Mouse (Mus musculus) embryo, embryonic 10.5 days (tissue): ENCODE measurements around the gene Pdlim7.
A peak's percentile ranks its signal among the peaks of the same experiment; 100 is the strongest.

Source experiments
- DNase-seq: peaks from one replicate; pipeline ENCODE4 v3.0.0-alpha.2; 2015; ENCODE audit warnings: low spot score

Gene Pdlim7

DNA sequence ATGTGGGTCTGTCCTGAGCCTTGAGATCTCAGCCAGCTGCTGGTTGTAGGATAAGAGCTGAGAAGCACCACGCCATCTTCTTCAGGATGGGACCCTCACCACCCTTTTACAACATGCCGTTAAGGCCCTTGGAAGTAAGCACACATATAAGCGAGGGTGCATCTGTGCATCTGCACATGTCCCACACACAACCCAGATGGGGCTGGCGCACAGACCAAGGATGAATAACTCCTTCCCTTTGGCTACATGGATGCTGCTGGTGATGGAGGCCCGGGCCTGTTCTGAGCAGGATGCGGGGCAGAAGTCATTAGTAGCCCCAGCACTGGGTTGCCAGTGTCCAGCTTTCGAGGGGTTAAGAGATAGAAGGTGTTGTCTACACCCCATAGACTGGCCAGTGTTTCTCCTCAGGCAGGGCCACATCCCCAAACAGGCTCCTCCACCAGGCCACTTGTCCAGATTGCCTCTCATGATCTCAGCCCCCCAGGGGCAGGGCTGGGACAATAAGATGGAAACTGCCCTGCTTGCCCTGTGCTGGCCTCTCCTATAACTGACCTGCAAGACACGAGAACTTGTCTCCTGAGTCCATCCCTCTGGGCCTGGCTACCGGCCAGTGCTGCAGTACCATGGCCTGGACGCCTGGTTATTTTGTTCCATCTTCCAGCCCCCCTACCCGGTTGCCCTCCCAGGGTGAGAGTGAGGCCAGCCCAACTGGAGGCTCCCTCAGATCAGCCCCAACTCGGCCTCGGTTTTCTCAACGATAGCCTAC, 27.3 kb downstream of the Pdlim7 start:
- DNase-seq = no peak

DNA sequence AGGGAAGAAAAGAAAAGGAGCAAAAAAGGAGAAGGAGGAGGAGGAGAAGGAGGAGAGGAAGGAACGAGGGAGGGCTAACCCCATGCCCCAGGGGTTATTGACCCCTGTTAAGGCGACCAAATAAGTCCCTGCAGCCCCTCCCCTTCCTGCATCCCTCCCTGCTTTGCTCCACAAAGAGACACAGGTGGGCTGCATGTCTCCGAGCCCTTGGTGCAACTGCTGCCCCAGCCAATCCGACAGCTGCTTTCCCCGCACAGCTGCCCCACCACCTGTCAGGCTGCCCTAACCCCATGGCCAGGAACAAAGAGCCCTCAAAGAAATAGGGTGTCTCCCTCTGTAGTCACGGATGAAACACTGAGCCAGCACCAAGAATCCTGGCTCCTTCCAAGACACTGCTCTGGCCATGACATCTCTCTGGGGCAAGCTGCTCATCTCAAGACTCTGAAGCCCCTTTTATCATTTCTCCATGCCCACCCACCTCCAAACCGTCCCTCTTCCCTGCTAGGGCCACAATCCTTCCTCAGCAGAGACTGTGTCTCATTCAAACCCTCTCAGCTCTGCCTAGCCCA, 28.9 kb downstream of the Pdlim7 start:
- DNase-seq = no peak

DNA sequence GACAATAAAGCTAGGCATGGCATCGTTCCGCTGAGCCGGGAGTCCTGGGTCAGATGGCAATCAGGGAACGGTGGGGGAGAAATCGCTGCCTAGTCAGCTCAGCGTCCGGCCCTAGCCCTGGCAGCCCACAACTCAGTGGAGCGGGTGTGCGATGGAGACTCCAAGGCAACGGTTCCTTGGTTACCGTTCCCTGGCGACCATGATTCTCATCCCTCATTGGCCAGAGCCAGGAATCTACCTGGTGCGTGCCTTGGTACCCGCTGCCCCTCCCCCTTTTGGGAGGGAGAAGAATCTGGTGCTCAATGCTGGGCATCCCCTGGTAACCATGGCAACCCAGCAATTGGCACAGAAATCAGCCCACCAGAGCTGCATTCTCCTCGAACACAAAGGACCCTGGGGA, 29.9 kb downstream of the Pdlim7 start:
- peak; percentile 76 for DNase-seq

DNA sequence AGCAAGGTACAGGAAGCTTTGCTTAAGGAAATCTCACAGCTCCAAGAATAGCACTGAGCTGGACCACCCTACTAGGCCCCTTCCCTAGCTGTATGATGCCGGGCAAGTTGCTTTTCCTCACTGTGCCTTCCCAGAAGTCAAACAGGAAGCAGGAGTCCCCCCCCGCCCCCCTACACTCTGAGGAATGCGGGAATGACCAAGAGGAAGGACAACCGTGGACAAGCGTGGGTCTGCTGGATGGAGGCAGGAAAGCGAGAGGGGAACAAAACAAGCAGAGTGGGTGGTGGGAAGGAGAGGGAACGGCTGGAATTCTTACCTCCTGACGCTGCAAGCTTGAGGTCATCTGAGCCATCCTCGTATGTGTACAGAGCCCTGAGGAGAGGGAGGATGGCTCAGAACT, 30.4 kb downstream of the Pdlim7 start:
- DNase-seq = no peak

DNA sequence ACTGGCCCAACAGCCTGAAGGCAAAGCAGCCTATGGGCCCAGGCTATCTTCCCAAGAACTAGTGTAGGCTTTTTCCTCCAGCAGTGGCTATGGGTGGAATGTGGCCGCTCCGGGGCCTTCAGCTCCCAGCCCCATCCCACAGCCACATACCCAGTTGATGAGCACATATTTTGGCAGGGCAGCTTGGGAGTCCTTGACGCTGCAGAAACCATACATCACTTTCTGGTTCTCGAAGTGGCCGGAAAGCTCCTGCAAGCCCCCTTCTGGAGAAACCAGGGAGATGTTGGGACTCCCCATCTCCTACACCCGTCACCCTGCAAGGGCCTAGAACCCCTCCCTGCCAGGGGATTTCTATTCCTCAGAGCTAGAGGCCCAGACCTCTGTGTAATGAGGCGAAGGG, 30.9 kb downstream of the Pdlim7 start:
- no peak for DNase-seq

DNA sequence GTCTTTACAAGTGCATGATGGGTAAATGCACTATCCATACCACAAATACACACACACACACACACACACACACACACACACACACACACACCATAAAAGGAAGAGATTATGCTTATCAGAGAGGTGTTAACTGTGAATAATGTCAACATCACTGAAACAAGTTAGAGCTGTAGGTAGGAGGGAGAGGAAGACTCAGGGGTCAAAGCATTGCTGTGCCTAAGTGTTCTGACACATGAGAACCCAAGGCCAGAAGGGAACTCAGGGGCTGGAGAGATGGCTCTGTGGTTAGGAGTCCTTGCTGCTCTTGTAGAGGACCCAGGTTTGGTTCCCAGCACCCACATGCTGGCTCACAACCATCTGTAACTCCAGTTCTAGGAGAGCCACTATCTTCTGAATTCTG, 33.5 kb downstream of the Pdlim7 start:
- DNase-seq = no peak

DNA sequence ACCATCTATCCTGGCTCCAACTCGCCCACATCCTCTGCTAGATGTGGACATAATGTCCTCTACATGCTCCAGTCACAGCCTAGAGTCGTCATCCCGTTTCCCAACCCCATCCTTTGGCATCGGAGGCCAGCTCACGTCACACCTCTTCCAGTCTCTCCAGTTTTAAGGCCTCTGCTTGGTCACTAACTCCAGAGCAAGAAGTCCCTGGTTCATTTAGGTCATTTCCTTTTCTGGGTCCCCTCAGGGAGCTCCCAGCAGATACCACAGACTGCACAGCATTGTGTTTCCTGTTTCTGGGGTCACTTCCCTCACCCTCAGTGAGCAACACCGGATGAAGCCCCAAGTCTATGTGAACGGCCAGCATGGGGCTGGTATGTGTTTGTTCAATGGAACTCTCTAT, 34.5 kb downstream of the Pdlim7 start:
- DNase-seq = no peak

DNA sequence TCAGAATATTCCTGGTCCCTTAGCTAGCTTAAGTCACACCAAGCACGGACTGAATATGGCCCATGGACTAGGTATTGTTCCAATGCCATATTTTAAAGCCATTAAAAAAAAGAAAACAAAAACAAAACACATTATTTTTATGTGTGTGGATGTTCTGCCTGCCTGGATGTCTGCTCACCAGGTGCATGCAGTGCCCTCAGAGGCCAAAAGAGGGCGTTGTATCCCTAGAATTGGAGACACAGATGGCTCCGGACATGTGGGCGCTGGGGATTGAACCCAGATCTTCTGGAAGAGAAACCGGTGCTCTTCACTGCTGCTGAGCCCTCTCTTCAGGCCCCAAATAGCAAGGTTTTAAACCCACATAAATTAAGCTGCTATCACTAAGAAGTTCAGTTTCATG, 35.4 kb downstream of the Pdlim7 start:
- DNase-seq = peak; percentile 61

DNA sequence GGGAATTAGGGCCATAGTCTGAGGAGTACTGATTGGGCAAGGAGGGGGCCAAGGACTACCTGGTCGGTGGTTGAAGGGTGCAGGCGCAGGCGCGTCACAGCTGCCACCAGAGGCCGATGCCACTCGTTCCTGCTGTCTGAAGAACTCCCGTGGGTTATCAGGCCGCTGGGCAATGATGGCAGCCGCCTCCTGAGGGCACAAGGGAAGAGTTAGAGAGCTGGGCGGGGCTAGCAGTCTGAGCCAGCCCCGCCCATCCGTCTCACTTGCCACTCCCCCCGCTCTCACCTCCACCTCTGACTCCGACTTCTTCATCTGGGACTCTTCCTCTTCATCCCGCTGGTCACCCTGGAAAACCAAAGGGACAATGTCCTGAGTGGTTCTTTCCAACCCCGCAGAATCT, 36.0 kb downstream of the Pdlim7 start:
- no peak for DNase-seq

DNA sequence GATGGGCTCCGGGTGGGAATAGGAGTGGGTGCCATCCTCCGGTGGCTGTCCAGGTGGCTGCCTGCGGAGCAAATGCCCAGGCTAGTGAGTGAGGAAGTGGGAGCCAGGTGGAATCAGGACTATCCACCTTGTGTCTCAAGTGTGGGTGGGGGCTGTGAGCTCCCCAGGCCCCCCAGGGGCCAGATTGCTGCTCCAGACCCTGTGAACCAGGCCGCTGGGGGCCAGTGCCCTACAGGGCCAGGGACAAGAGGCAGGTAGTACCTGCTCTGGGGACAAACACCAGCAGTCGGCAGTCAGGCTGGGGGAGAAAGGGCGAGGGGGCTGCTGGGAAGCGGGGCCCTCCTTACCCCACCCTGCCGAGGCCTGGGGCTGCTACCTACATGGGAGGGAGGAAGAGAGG, 37.2 kb downstream of the Pdlim7 start:
- no peak for DNase-seq

DNA sequence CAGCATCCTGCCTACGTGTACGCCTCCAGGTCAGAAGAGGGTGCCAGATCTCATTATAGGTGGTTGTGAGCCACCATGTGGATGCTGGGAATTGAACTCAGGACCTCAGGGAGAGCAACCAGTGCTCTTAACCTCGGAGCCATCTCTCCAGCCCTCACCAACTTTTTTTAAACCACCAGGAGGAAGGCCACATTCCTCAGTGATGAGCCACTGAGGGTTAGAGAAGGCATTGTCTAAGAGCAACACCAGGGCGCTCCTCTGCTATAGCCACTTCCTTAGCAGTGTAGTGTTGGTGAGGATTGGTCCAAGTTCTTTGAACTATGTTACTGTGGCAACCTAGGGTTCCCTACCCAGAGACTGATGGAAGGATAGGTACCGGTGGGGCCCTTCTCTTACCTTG, 37.7 kb downstream of the Pdlim7 start:
- no peak for DNase-seq

DNA sequence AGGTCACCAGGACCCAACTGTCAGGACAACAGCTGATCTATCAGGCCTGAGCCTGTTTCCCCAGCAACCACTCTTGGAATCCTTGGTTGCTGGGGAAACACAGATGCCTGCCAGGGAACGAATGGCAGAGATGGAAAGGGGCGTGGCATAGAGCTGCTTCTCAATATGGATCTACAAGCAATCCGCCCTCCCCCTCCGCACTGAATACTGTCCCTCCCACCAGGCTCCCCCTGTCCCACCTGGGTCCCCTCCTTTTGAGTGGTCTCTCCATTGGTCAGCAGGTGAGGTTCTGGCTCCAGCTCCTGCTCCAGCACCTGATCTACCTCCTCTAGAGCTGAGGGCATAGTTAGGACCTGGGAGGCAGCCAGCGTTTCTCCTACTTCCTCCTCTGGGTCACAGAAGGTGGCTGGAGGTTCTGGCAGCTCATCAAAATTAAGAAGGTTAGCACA, 38.8 kb downstream of the Pdlim7 start:
- DNase-seq = peak; percentile 89

DNA sequence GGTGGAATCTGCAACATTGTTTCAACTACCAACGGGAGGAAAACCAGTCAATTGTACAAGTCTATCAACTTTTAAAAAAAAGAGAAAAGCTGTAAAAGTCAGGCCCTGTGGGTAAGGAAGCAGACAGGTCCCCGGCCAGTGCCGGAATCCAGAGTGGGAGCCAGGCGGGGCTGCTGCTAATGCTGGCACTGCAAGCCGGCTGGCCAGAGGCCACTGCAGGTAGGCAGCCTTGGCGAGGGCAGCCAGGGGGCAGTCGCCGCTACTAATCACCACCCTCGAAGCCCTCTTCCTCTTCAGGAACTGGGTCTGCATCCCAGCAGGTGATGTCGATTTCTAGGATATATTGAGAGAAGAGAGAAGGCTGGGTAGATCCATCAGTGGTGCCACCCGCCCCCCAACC, 39.5 kb downstream of the Pdlim7 start:
- no peak for DNase-seq

DNA sequence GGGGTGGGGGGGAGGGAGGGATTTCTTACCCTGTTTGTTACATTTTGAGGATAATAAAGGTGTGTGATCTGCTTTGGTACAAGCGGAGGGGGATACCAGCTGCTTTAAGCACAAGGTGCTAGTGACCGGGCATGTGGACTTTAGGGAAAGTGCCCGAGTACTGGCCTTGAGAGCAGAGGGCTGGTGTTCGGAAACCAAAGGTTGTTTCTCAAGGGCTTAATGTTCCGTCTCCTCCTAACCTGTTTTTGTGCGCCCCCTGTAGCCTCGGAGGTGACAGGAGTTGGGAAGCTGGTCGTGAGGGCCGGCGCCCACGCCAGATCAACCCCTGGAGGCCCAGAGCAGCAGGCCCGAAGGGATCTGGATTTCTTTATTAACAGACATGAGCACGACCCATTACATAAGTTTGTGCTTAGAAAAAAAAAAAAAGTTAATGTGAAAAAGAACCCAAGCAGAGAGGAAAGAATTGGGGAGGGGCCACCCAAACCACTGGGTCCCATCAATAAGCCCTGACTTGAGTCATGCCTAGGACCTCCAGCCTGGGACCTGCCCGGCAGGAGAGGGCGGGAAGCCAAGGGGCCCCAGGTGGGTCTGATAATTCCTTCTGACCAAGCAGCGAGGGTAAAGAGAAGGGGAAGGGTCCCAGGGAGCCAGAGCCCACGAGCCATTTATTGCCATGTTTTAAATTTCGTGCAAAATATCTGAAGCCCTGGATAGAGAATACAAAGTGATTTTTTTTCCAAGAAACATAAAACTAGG, 40.2 kb downstream of the Pdlim7 start:
- DNase-seq = peak; percentile 73

DNA sequence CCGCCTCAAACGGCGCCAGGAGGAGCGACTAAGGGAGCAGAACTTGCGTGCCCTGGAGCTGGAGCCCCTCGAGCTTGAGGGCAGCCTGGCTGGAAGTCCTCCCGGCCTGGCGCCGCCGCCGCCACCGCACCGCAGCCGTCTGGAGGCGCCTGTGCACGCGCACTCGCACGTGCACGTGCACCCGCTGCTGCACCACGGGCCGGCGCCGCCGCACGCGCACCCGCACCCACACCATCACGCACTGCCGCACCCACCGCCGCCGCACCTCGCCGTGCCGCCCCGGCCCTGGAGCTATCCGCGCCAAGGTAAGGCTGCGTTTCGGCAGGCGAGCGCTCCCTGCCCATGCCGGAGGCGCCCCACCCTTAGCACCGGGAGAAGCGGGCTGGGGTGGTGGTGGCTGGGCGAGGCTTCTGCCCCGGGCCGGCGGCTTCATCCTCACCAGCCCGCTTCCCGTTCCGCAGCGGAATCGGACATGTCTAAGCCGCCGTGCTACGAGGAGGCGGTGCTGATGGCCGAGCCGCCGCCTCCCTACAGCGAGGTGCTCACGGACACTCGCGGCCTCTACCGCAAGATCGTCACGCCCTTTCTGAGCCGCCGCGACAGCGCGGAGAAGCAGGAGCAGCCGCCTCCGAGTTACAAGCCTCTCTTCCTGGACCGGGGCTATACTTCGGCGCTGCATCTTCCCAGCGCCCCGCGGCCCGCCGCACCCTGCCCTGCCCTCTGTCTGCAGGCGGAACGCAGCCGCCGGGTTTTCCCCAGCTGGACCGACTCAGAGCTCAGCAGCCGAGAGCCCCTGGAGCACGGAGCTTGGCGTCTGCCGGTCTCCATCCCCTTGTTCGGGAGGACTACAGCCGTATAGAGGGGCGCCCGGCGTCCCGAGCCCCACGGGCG, 41.1 kb downstream of the Pdlim7 start:
- DNase-seq = peak; percentile 68

DNA sequence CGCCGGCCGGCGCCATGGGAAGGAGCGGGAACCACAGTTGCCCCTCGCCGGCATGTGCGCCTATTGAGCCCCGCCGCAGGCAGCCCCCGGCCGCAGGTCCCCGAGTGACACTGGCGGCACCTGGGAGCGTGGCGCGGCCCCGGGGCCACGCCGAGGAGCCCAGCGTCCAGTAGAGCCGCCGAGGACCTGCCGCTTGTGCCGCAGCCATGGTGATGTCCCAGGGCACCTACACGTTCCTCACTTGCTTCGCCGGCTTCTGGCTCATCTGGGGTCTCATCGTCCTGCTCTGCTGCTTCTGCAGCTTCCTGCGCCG, 41.7 kb downstream of the Pdlim7 start:
- no peak for DNase-seq

DNA sequence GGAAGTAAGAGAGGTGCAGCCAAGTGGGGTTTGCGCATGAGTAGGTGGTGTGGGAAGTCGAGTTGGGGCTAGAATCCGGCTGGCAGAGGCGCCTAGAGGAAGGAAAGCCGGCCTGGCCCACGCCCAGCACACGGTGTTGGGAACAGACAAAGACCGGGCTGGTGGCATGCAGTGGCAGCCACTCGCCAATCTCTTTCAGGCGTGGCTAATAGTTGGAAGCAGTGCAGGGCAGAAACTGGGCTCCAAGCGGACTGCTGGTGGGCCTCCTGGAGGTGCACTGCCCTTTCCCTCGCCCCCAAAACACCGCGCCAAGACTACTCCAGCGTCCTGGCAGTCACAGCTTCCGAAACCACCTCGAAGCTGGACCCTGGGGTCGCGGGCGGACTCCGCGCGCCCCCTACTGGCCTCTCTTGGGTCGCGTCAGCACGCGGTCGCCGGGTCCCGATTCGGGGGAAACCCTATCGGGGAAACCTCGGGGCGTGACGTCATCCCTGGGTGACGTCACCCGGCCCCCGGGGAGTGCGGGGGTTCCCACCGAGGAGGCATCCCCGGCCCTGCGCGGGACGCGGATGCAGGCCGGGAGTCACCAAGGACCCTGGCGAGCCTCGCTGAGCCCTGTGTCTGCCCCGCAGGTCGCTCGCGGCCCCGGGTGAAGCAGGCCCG, 42.2 kb downstream of the Pdlim7 start:
- peak; percentile 95 for DNase-seq

DNA sequence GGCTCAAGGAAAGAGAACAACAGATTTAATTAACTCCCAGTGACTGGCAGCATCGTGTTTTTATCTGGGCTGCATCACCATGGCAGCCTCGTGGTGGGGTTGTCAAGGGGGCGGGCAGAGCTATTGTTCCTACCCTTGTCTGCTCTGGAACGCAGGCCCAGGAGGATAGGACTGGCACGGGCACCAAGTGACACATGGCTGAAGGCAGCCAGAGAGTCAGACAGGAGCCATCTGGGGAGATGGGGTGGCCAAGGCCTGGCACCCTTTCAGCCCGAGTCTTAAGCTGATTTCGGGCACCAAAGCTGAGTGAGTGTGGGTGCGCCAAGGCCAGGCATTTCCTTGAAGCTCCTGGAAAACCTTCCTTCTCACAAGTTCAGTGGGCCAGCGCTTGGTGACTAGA, 43.1 kb downstream of the Pdlim7 start:
- DNase-seq = no peak

DNA sequence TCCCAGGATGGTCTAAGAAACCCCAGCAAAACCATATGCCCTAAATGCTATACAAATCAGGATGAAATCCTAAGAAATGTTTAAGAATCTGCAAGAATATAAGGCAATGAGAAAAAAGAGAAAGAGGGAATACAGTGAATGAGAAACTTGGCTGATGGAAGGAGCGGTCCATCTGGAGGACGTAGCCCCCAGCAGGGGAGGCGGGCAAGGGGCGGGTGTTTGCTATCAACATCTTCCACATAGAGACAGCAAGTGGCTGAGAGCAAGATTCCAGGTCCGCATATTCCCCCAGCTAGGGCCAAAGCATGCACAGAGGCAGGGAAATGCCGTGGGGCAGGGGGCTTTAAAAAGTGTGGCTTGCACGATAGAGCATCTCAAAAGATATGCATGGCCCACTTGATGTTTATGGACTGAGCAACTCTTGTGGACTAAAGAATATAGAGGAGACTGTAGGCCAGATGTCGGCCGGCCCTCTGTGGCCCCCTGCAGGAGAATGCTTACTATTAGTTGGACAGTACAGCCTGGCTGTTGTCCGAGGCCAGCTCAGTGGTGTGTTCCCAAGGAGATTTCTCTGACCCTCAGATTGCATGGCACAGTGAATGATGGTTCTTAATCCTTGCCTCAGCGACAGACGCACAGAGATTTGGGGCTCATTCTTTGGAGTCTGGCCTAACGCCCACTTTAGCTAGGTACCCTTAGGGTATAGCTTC, 44.5 kb downstream of the Pdlim7 start:
- peak; percentile 71 for DNase-seq

DNA sequence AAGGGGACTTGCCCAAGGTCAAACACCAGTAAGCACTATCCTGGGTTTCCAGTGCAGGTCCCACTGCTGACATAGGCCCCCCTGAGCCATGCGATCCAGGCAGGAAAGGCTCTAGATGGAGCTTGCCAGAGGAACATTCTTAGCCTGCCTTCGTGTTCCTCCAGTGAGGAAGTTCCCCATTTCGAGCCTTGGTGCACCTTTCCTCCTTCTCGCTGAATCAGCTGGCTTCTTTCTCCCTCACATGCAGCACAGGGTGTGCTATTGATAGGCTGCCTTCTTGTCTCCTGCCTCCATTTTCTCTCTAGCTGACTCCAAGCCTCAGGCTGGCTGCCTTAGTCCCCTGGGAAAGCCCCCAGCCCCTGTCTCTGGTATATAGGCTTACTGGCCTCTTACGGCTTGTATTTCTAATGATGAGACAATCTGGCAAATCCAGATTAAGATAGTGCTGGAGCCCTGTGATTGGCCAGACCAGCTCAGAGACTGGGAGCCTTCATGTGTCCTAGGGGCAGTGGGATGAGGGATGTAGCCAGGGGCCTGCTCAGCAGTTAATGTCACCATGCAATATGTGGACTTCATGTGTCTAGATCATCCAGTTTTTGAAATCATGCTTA, 47.5 kb downstream of the Pdlim7 start:
- no peak for DNase-seq

DNA sequence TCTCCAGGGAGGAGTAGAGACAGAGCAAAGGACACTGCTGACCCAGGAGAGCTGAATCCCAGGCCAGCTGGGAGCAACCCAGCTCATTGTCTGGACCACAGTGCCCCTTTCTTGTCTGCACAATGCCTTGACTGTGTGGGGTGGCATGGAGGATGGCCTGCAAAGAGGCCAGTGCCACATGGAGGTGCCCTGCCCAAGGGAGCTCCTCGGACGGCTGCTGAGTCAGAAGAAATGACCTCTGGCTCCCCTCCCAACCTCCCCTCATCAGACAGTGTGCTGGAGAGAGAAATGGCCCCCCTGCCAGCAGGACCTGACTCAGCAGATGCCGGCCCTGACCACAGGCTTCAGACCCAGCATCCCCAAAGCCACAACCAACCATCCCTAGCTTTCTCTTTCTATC, 48.3 kb downstream of the Pdlim7 start:
- peak; percentile 55 for DNase-seq
